In the genomic region with DNA sequence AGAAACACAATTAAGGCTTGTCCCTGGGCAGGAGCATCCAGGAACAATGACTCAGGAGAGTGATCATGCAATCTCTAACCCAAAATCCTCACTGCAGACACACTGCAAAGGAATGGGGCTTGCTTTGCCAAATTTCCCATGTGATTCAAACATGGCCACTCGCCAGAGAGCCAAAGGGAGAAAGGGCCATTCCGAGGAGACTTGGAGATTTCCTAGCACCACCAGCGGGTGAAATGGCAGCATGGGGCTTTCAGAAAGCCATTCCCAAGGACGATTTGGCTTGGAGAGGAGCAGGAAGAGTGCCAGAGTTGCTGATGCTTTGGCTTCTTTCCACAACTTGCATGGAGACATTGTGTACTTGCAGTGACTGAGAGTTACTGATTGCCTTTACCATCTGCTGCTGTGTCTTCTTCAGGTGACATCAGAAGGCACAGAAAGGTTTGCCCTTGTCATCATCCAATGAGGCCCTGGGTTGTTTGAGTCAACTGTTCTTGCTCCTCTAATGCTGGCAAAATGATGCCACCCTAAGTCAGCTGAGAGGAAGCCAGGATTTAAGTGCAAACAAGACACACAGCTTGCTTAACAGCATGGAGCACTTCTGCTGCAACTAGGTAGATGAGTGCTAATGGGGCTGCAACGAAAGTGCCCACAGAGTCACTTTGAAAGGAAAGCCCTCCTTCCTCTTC, we compare ENCODE assay signal across 9 mouse cellular contexts. TPM values are rescaled to one million over a fixed set of nuclear protein-coding genes. Genes with fewer than 3 reads are reported as not detected.
DNase-seq lines count a peak whose midpoint lies in the region; ATAC-seq lines count a peak whose summit lies in the region.
"Had no signal": no experiment of that assay in that cellular context is flagged by ENCODE, and none has a peak within 500 bp of the region (broad histone marks: within the 10 kb centered on the region; RNA-seq: fewer than 3 reads in every experiment).

No protein-coding gene starts in this region.

- peak; percentile 29 for ATAC-seq in hindbrain, embryonic 14.5 days (ENCODE audit: low FRiP score)
- ATAC-seq in hindbrain, embryonic 13.5 days (ENCODE audit: low FRiP score) = no peak

- WGBS in hindbrain, embryonic 14.5 days = 57% methylated on average over 5 of the region's 5 CpGs
- WGBS in hindbrain, embryonic 13.5 days = 58% methylated on average over 5 of the region's 5 CpGs

- H3K27ac ChIP-seq in hindbrain, embryonic 14.5 days = no peak overlapping the region
- no peak overlapping the region; the same call in 1 of the 2 replicates for H3K27ac ChIP-seq in hindbrain, embryonic 13.5 days

- H3K9ac ChIP-seq in hindbrain, embryonic 14.5 days = no peak overlapping the region
- H3K9ac ChIP-seq in hindbrain, embryonic 13.5 days = no peak overlapping the region

- peak; percentile 65 for DNase-seq in hindbrain, embryonic 14.5 days (ENCODE audit: low spot score)
- peak; percentile 85 for DNase-seq in adrenal gland, adult 8-10 months
- peak; percentile 90 for DNase-seq in fibroblast of lung, adult 2 months (ENCODE audit: low read depth)
- DNase-seq in kidney, postnatal 14 days = peak; percentile 60
- DNase-seq in lung, postnatal 14 days = peak; percentile 80
- DNase-seq in urinary bladder, postnatal 25 days (ENCODE audit: low spot score) = peak; percentile 68
- DNase-seq in spleen, postnatal 36 days (ENCODE audit: low spot score in 2 of 2) = no peak

- H3K4me1 ChIP-seq in hindbrain, embryonic 14.5 days (replicated peaks; ENCODE audit: control insufficient read depth, insufficient read depth, low read length) = 0 out of 2 replicates have a peak, but pooled peaks cover 15% of the 10 kb centered on the region
- peaks cover 25% of the 10 kb centered on the region for H3K4me1 ChIP-seq in hindbrain, embryonic 13.5 days (replicated peaks)

- H3K4me3 ChIP-seq in hindbrain, embryonic 14.5 days (replicated peaks; ENCODE audit: low read length) = no peak overlapping the region
- H3K4me3 ChIP-seq in hindbrain, embryonic 13.5 days = no peak overlapping the region
- H3K4me3 ChIP-seq: erythroblast, embryonic 14.5 days had no signal

- H3K36me3 ChIP-seq in hindbrain, embryonic 14.5 days (replicated peaks; ENCODE audit: control insufficient read depth, insufficient read depth) = no peaks in the 10 kb centered on the region
- no peaks in the 10 kb centered on the region for H3K36me3 ChIP-seq in hindbrain, embryonic 13.5 days

- no peak overlapping the region for H3K4me2 ChIP-seq in hindbrain, embryonic 14.5 days (replicated peaks)
- H3K4me2 ChIP-seq in hindbrain, embryonic 13.5 days = no peak overlapping the region

- H3K27me3 ChIP-seq in hindbrain, embryonic 14.5 days (ENCODE audit: control insufficient read depth, insufficient read depth, low read length) = no peaks in the 10 kb centered on the region
- no peaks in the 10 kb centered on the region for H3K27me3 ChIP-seq in hindbrain, embryonic 13.5 days

- H3K9me3 ChIP-seq in hindbrain, embryonic 14.5 days (ENCODE audit: control insufficient read depth, low read length) = no peaks in the 10 kb centered on the region
- no peaks in the 10 kb centered on the region for H3K9me3 ChIP-seq in hindbrain, embryonic 13.5 days

RNA-seq across cellular contexts. Expression of a gene that starts 16.5 kb away (rescaled TPM):
- polyA plus RNA-seq in hindbrain, embryonic 14.5 days (2014; fragmentation: Nextera tagmentation; extraction: Ambion mirVana) = 5.0 and 6.3 TPM in 2 replicates
- 6.5 and 7.6 TPM in 2 replicates for polyA plus RNA-seq in hindbrain, embryonic 13.5 days (2015; fragmentation: Nextera tagmentation; extraction: Ambion mirVana)
- total RNA-seq in adrenal gland, adult 8-10 months (2022) = 10 to 100 TPM; 30.0 to 50.5 (median 40.1) TPM

Comparison
In these comparisons a context has a peak if more than half of its experiments do, and no peak if none do; other contexts are left out.
1. DNase-seq: peak in hindbrain, embryonic 14.5 days (single experiment), adrenal gland, adult 8-10 months (single experiment), fibroblast of lung, adult 2 months (single experiment), kidney, postnatal 14 days (single experiment), lung, postnatal 14 days (single experiment) and urinary bladder, postnatal 25 days (single experiment); none in spleen, postnatal 36 days (0 of 2).